Mouse (Mus musculus) embryonic fibroblast, embryonic 13.5 days (primary cell): ENCODE results near the gene Tap2. TPM values are rescaled to one million over a fixed set of nuclear protein-coding genes. Genes with fewer than 3 reads are reported as not detected.
A peak's percentile ranks its signal among the peaks of the same experiment; 100 is the strongest.
"Not testable (repeated sequence)": the region's sequence is repeated elsewhere in the genome, so short reads cannot be mapped to it uniquely, and the experiment has no call there.

ENCODE experiments used
- H3K27ac ChIP-seq: 2 replicates; pipeline ENCODE4 v1.5.1; 2012; ENCODE audit warnings: low read length, control low read depth, inconsistent platforms; ENCODE audit not compliant: insufficient read depth
- H3K4me1 ChIP-seq: 2 replicates; pipeline ENCODE4 v1.6.1; 2011; ENCODE audit warnings: low read length; ENCODE audit not compliant: control insufficient read depth, insufficient read depth
- H3K4me3 ChIP-seq: 2 replicates; pipeline ENCODE4 v1.5.1; 2011; ENCODE audit warnings: mild to moderate bottlenecking, control low read depth, low read length; ENCODE audit not compliant: insufficient read depth
- CTCF ChIP-seq: IDR thresholded peaks from 2 replicates; pipeline ENCODE4 v1.5.1; 2011; ENCODE audit warnings: mild to moderate bottlenecking, control low read depth, low read length, moderate library complexity, borderline replicate concordance; ENCODE audit not compliant: insufficient read depth
- POLR2A ChIP-seq: IDR thresholded peaks from 2 replicates; pipeline ENCODE4 v1.6.1; 2011; ENCODE audit warnings: low read depth, mild to moderate bottlenecking, control low read depth, low read length, moderate library complexity
- polyA plus RNA-seq: library from polyadenylated mRNA; stranded (reverse); fragments of >200 nt; gene quantifications from 2 replicates; pipeline ENCODE4 v1.2.4, GENCODE M21; 2011; ENCODE audit warnings: low read depth; ENCODE audit not compliant: missing spikeins, insufficient read length

Gene Tap2
- polyA plus RNA-seq, 1 experiment: 25.6 TPM

- no peak for TF ChIP-seq POLR2A
- H3K27ac ChIP-seq: no peak overlapping the region
- H3K4me1 ChIP-seq: no peaks in the 10 kb centered on the region
- H3K4me3 ChIP-seq: no peak overlapping the region
These were observed 22.1 kb downstream of the Tap2 start for GRCm38 (mm10) chr17:34225426-34225825.

GRCm38 (mm10) chr17:34225911-34226310 is 22.6 kb downstream of the Tap2 start:
- H3K4me1 ChIP-seq, H3K27ac ChIP-seq, H3K4me3 ChIP-seq: not testable (repeated sequence)

- H3K27ac ChIP-seq, H3K4me1 ChIP-seq, H3K4me3 ChIP-seq: not testable (repeated sequence)
These were observed 27.6 kb downstream of the Tap2 start for GRCm38 (mm10) chr17:34230971-34231370.

- H3K4me1 ChIP-seq, H3K4me3 ChIP-seq, H3K27ac ChIP-seq: not testable (repeated sequence)
These were observed 28.7 kb downstream of the Tap2 start for GRCm38 (mm10) chr17:34232021-34232420.

- no peaks in the 10 kb centered on the region for H3K4me1 ChIP-seq
- TF ChIP-seq CTCF: peak; percentile 86
- TF ChIP-seq POLR2A: no peak
- no peak overlapping the region for H3K27ac ChIP-seq
- no peak overlapping the region for H3K4me3 ChIP-seq
These were observed 31.6 kb downstream of the Tap2 start for GRCm38 (mm10) chr17:34234926-34235325.

- TF ChIP-seq POLR2A: no peak
- no peak for TF ChIP-seq CTCF
- H3K4me3 ChIP-seq: no peak overlapping the region
- H3K4me1 ChIP-seq: no peaks in the 10 kb centered on the region
- H3K27ac ChIP-seq: no peak overlapping the region
These were observed 33.4 kb downstream of the Tap2 start for GRCm38 (mm10) chr17:34236691-34237090.

- Histone ChIP-seq H3K4me3 (no peak overlapping the region), H3K27ac (no peak overlapping the region), H3K4me1 (no peaks in the 10 kb centered on the region)
- no peak for TF ChIP-seq CTCF
- TF ChIP-seq POLR2A: no peak
These were observed 34.4 kb downstream of the Tap2 start for GRCm38 (mm10) chr17:34237741-34238140.

- Histone ChIP-seq H3K27ac (no peak within 1 kb of the TSS), H3K4me1 (no peaks in the 10 kb centered on the region), H3K4me3 (no peak within 1 kb of the TSS)
- TF ChIP-seq POLR2A (no peak), CTCF (no peak)
These were observed 35.4 kb downstream of the Tap2 start, which contains the start of gene H2-Ob for GRCm38 (mm10) chr17:34238706-34239105. Gene H2-Ob (plus strand): TSS chr17:34238903.

GRCm38 (mm10) chr17:34239601-34240041 is 36.3 kb downstream of the Tap2 start:
- TF ChIP-seq CTCF (no peak), POLR2A (no peak)

GRCm38 (mm10) chr17:34240366-34240765 is 37.0 kb downstream of the Tap2 start:
- no peaks in the 10 kb centered on the region for H3K4me1 ChIP-seq
- no peak for TF ChIP-seq CTCF
- no peak for TF ChIP-seq POLR2A
- H3K4me3 ChIP-seq: no peak overlapping the region

More at GRCm38 (mm10) chr17:34239601-34240041, 36.3 kb downstream of the Tap2 start:
- Histone ChIP-seq H3K4me3 (no peak overlapping the region), H3K4me1 (no peaks in the 10 kb centered on the region), H3K27ac (no peak overlapping the region)

GRCm38 (mm10) chr17:34240916-34241315 is 37.6 kb downstream of the Tap2 start:
- H3K4me3 ChIP-seq: no peak overlapping the region
- TF ChIP-seq CTCF (no peak), POLR2A (no peak)

More at GRCm38 (mm10) chr17:34240366-34240765, 37.0 kb downstream of the Tap2 start:
- no peak overlapping the region for H3K27ac ChIP-seq

More at GRCm38 (mm10) chr17:34240916-34241315, 37.6 kb downstream of the Tap2 start:
- H3K27ac ChIP-seq: no peak overlapping the region
- H3K4me1 ChIP-seq: no peaks in the 10 kb centered on the region
